Mouse (Mus musculus) left cerebral cortex, postnatal 10 days (tissue): ENCODE measurements at regions not wholly inside any gene's neighbourhood (a gene's known extent, or its start where the extent isn't known, plus 50 kb on each side); places are given as distances from the start of the nearest gene placed in this dataset.
A peak's percentile ranks its signal among the peaks of the same experiment; 100 is the strongest.

ENCODE experiments used
- DNase-seq, 2 experiments: peaks; one replicate each; pipeline ENCODE4 v3.0.0; 2021 to 2022; ENCODE audit warnings: low spot score in 2 of 2, mixed read lengths in 1 of 2; ENCODE audit errors: extremely low spot score in 1 of 2
- intact Hi-C: fragments of 180-260 bp; cut with DNase I; formaldehyde crosslinking; loops from one replicate; pipeline ENCODE4 v1.15.1; 2025

GRCm38 (mm10) chr13:69182478-69182877, 183.1 kb upstream of the Adcy2 start:
- DNase-seq: no peak
- intact Hi-C loops: no loop called here

- intact Hi-C loops: no loop called here
Observed at GRCm38 (mm10) chr13:69190661-69191060, 191.3 kb upstream of the Adcy2 start.

GRCm38 (mm10) chr13:69196464-69196871, 197.1 kb upstream of the Adcy2 start:
- intact Hi-C loops: no loop called here

More at GRCm38 (mm10) chr13:69190661-69191060, 191.3 kb upstream of the Adcy2 start:
- no peak for DNase-seq

GRCm38 (mm10) chr13:69207741-69208568, 208.6 kb upstream of the Adcy2 start:
- intact Hi-C loops: no loop called here
- DNase-seq: no peak

More at GRCm38 (mm10) chr13:69196464-69196871, 197.1 kb upstream of the Adcy2 start:
- DNase-seq: no peak

GRCm38 (mm10) chr13:69208569-69208881, 209.2 kb upstream of the Adcy2 start:
- DNase-seq: no peak
- intact Hi-C loops: no loop called here

- intact Hi-C loops: no loop called here
- DNase-seq: no peak
Observed at GRCm38 (mm10) chr13:69216579-69216978, 217.2 kb upstream of the Adcy2 start.

- no peak for DNase-seq
- intact Hi-C loops: no loop called here
Observed at GRCm38 (mm10) chr13:69220425-69220824, 221.1 kb upstream of the Adcy2 start.

GRCm38 (mm10) chr13:69226538-69226937, 227.2 kb upstream of the Adcy2 start:
- intact Hi-C loops: no loop called here
- DNase-seq: no peak

GRCm38 (mm10) chr13:69230361-69230943, 231.1 kb upstream of the Adcy2 start:
- intact Hi-C loops: no loop called here
- no peak for DNase-seq

GRCm38 (mm10) chr13:69236386-69236785, 237.0 kb upstream of the Adcy2 start:
- intact Hi-C loops: no loop called here
- no peak for DNase-seq

GRCm38 (mm10) chr13:69237918-69238317, 238.6 kb upstream of the Adcy2 start:
- DNase-seq: no peak
- intact Hi-C loops: no loop called here

GRCm38 (mm10) chr13:69239261-69239915, 240.0 kb upstream of the Adcy2 start:
- intact Hi-C loops: no loop called here
- no peak for DNase-seq

- intact Hi-C loops: no loop called here
- DNase-seq: no peak
Observed at GRCm38 (mm10) chr13:69242544-69243296, 243.4 kb upstream of the Adcy2 start.

- DNase-seq: no peak
- intact Hi-C loops: no loop called here
Observed at GRCm38 (mm10) chr13:69250334-69251129, 251.2 kb upstream of the Adcy2 start.

- DNase-seq: no peak
- intact Hi-C loops: no loop called here
Observed at GRCm38 (mm10) chr13:69251130-69251561, 251.8 kb upstream of the Adcy2 start.

GRCm38 (mm10) chr13:69252335-69252734, 253.0 kb upstream of the Adcy2 start:
- intact Hi-C loops: no loop called here
- peak in 1 of 2 experiments; percentile 55 for DNase-seq

GRCm38 (mm10) chr13:69260485-69260884, 261.1 kb upstream of the Adcy2 start:
- intact Hi-C loops: no loop called here
- no peak for DNase-seq

- no peak for DNase-seq
- intact Hi-C loops: no loop called here
Observed at GRCm38 (mm10) chr13:69260972-69261371, 261.6 kb upstream of the Adcy2 start.

- DNase-seq: no peak
- intact Hi-C loops: no loop called here
Observed at GRCm38 (mm10) chr13:69263722-69264121, 264.4 kb upstream of the Adcy2 start.
